Mouse (Mus musculus) CD4-positive, CD25-positive, alpha-beta regulatory T cell, adult 4 months (primary cell): Measurements from ENCODE around the gene 2900011O08Rik. TPM values are rescaled to one million over a fixed set of nuclear protein-coding genes. Genes with fewer than 3 reads are reported as not detected.
"Not testable (repeated sequence)": the region's sequence is repeated elsewhere in the genome, so short reads cannot be mapped to it uniquely, and the experiment has no call there.

Experiments used
- ATAC-seq: one replicate; pipeline ENCODE4 v1.8.0; 2017
- polyA plus RNA-seq, 2 experiments: library from polyadenylated mRNA; unstranded; fragments of 100-300 nt; shearing (Covaris generic); gene quantifications; one replicate each; pipeline ENCODE4 v1.2.1; 2017

The 2900011O08Rik gene
- polyA plus RNA-seq, 2 experiments from 2014 or later: not detected

- ATAC-seq: no peak
These were observed 18.9 kb downstream of the 2900011O08Rik start for GRCm38 (mm10) chr16:14005266-14005665.

DNA sequence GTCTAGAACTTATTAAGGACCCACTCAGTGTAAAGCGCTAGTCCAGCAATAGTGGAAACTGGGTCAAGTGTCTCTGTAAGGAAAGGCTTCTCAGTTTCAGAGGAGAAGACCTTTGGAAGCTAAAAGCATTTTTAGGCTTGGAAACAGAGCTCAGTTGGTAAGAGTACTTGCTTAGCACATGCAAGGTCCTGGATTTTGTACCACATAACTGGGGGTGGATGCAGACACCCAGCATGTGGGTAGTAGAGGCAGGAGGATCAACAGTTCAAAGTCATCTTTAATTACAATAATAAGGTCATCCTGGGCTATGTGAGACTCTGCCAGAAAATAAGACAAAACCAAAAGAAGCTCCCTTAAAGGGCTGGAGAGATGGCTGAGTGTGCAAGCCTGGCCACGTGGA lies 21.7 kb downstream of the 2900011O08Rik start:
- ATAC-seq: no peak

- ATAC-seq: no peak
These were observed 22.3 kb downstream of the 2900011O08Rik start for GRCm38 (mm10) chr16:14008708-14009107.

DNA sequence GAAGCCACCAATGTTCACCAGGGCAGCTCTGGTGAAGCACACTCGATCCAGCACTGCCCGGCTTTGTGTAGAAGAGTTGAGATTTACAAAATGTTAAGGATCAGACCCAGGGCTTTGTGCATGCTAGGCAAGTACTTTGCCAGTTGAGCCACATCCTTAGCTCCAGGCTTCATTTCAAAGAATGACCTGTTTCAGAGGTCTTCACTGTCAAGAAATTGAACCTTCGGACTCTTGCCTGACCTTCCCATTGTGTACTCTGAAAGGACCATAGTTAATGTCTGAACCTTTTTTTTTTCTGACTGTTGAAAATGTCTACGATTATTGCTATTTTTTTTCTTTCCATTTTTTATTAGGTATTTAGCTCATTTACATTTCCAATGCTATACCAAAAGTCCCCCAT lies 23.6 kb downstream of the 2900011O08Rik start:
- ATAC-seq: no peak

GRCm38 (mm10) chr16:14017306-14017705 lies 30.9 kb downstream of the 2900011O08Rik start:
- ATAC-seq: no peak

- ATAC-seq: no peak
These were observed 34.9 kb downstream of the 2900011O08Rik start for GRCm38 (mm10) chr16:14021166-14021822.

DNA sequence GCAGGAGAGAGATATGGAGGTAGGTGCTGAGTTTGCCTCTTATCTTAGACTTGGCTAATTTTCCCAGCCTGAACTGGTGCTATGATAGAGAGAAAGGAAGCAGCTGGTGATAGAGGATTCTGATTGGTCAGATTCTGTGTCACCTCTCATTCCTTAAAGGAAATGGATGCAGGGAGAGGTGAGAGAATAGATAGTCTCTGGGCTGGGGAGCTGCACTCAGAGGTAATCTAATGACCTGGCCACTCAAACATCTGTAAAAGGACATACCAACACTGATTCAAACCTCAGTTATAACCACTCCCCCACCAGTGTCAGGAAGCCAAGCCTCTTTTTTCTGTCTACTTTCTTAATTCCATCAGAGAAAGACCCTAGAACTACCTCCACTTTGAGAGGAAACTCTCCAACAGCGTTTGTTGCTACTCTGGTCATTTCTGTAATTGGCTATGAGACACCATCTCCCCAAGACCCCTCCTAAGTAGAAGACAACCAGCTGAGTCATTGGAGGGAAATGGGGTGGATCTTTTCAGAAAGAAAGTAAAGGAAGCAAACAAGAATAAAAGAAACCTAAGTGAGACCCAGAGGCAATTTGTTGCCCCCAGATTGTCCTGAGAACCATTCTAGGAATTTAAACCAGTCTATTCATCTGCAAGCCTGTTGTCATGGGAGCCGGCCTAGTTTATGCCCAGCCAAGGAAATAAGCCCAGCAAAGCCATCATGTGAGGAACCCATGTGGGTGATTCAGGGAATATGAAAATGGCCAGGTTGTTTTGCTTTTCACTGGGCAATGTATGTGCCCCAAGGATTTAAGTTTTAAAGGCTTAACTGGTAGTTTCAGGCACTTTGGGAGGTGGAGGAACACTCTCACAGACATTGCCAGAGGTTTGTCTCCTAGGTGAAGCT lies 38.9 kb downstream of the 2900011O08Rik start:
- no peak for ATAC-seq

DNA sequence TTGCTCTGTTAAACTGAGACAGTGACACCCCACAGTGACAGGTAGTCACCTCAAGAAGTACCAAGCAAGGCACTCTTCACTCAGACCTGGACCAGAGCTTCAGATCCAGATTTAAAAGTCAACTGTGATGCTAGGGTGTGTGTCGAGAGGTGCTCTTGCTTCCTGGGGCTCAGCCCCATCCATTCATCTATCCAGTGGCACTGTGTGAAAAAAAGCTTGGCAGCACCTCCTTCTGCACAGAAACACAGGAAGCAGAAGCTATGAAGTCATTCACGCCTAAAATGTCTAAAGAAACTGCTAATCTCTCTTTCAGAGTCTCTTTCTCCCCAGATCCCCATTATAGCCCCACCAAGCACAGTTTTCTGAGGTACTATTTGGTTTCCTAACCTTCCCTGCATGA lies 42.7 kb downstream of the 2900011O08Rik start:
- no peak for ATAC-seq

- no peak for ATAC-seq
These were observed 43.4 kb downstream of the 2900011O08Rik start for GRCm38 (mm10) chr16:14029851-14030250.

GRCm38 (mm10) chr16:14030650-14031049 lies 44.2 kb downstream of the 2900011O08Rik start:
- no peak for ATAC-seq

DNA sequence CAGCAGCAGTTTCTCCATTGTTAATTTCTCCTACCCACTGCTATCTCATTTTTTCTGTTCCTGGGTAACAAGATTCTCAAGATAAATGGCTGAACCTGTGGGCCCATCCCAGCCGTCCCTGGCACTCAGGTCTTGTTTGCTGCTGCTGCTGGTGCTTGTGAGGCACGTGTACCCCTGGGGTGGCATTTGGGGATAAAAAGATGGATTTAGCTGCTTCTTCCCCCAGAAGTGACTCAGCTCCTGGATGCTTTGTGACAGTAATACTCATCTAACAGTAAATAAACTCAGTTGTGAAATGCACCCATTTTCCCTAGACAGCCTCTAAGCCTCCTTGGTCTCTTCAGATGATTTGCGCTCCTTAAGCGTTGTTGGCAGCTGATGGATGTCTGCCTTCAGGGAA lies 46.7 kb downstream of the 2900011O08Rik start:
- no peak for ATAC-seq

GRCm38 (mm10) chr16:14042421-14042820 lies 56.0 kb downstream of the 2900011O08Rik start:
- ATAC-seq: no peak

DNA sequence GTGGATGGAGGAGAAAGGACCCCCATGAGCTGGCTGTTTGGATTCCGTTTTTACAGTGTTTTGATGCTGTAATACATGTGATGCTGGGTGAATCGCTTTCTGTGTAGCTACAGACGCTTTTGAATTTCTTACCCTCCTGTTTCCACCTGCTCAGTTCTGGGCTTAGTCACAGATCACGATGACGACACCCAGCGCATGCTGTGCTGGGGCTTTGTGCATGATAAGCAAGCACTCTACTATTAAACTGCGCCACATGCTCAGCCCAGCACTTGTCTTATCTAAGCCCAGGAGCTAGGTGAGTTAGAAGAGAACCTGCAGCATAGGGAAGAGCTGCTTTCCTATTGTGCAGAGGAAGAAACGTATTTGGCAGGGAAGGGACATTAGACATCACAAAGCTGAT lies 58.3 kb downstream of the 2900011O08Rik start:
- ATAC-seq: no peak

- ATAC-seq: no peak
These were observed 59.9 kb downstream of the 2900011O08Rik start for GRCm38 (mm10) chr16:14046224-14046756.

- ATAC-seq: no peak
These were observed 65.8 kb downstream of the 2900011O08Rik start for GRCm38 (mm10) chr16:14052221-14052620.

DNA sequence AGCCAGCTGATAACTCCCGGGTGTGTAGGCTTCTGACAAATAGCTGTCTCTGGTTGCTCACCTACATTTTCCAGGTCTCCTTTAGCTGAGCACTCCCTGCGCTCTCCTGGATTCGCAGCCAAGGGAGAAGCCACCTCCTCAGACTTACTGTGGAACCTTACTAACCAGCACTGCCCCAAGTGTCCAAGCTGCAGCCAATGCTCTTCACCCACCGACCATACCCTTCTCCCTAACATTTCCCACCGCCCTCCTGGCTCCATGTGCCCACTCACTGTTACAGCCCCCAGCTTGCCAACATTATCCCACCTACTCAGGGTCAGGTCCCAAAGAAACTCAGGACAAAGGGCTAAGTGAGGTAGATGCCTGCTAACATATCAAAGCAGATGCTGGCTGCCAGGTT lies 66.7 kb downstream of the 2900011O08Rik start:
- no peak for ATAC-seq

DNA sequence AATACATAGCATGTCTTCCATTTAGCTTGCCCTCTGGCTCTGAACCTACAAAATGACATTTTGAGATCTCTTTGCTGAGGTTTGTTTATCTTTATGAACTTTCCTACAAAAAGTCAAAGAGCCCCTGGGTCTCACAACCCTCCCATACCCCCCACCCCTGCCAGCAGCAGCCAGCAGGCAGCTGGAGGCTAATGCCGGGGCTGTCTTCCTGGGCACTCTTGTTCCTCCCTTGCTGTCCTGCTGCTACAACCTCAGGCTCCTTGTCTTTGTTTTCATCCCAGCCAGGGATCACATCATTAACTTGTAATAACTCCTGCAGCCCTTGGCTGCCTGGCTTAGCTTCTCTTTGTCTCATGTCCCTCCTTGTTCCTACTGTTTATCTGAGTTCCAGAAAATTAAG lies 68.9 kb downstream of the 2900011O08Rik start:
- no peak for ATAC-seq

DNA sequence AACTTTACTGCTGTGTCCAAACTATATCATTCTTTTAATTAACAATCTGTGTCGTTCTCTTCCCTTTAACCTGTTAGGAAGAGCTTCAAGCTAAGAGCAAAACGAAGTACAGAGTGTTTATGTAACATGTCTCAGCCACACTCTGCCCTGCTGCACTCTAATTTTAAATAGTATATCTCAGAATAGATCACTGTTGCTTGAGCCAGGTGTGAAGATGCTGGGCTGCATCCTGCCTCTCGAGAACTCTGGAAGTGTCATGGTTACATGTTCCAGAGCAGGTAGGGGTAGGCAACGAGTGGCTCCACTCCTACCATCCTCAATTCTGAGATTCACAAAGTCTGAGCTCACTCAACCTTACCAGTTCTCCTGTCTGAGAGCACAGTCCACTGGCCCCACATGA lies 70.3 kb downstream of the 2900011O08Rik start:
- no peak for ATAC-seq

DNA sequence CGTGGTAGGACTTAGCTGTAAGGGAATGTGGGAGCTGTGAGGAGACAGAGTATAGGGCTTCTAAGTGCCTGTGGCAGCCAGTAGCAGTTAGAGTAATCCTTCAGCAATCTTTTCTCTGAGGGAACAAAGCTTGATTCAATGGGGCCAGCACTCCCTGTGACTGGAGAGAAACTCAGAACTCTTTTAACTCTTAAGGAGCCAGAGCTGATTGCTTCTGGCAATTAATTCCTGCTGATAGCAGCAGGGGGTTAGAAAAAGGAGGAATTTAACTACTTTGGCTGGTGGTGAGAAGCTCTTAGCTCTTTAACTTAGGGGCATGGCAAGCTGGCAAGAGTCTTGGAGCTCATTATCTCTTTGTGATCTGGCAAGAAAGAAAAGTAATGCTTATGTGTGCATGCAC lies 72.1 kb downstream of the 2900011O08Rik start:
- no peak for ATAC-seq

GRCm38 (mm10) chr16:14059118-14059854 lies 72.9 kb downstream of the 2900011O08Rik start:
- no peak for ATAC-seq

DNA sequence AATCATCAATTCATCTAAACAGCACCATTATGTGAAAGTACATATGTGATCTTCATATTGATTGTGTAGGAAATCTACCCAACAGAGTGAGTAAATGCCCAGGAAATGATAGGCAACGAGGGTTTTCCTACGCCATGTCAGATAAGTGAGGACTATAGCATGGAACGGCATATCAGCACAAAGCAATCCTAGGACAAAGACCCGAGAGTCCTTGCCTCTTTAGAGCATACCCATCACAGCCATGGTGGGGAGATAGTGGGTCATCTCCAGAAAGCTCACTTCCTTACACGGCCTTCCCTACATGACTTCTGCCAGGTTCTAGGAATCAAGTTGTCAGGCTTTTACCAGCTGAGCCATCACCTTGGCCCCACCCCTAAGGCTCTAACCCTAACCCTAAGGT lies 73.5 kb downstream of the 2900011O08Rik start:
- ATAC-seq: no peak

DNA sequence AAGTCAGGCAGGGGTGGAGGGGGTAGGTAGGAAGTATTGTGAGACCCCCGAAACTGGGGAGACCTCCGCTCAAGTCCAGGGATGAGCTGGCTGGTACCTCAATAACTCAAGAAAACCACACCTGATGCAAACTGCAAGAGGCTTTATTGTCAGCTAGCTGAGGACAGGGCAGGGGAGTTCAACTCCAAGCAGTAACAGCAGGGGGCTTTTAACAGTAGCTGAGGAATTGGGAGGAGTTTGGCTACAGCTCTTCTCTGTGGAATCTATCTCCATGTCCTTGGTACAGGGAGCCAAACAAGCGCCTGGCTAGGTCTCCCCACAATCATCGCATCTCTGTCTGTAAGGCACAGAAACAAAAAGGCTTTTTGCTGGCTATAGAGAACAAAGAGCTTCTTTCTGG lies 80.2 kb downstream of the 2900011O08Rik start:
- not testable (repeated sequence) for ATAC-seq

DNA sequence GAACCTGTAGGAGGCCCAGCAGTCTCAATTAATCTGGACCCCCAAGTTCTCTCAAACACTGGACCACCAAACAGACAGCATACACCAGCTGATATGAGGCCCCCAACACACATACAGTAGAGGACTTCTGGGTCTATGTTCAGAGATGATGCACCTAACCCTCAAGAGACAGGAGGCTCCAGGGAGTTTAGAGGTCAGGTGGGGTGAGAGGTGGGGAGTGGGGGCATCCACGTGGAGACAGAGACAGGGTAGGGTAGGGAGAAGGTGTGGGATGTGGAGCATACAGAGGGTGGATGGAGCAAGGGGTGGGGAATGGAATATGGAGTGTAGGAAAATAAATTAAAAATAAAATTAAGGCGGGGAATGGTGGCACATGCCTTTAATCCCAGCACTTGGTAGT lies 82.3 kb downstream of the 2900011O08Rik start:
- not testable (repeated sequence) for ATAC-seq
